Mouse (Mus musculus): Measurements from ENCODE around the gene Mars. TPM values are rescaled to one million over a fixed set of nuclear protein-coding genes. Genes with fewer than 3 reads are reported as not detected.
A peak's percentile ranks its signal among the peaks of the same experiment; 100 is the strongest.

The Mars gene
- polyA plus RNA-seq, 1 experiment from 2014 or later = 146 TPM

DNA sequence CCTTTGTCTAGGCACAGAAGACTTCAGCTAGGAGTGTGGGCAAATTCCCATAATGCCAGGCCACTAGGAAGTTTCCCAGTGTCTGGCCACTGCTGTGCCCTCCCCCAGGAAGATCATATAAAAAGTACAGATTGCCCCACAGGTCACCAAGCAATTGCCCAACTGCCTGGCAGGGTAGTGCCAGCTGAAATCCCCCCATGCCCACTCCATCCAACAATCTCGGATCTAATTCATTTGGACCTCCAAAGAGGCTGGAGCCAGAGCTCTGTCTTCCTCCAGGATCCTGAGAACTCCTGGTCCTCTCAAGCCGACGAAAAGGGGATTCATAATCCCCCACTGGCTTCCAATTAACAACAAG lies 23.7 kb downstream of the Mars start:
- Histone ChIP-seq H3K9me3 (no peaks in the 10 kb centered on the region), H3K27me3 (replicated peaks) (no peaks in the 10 kb centered on the region), H3K36me3 (peaks cover 45% of the 10 kb centered on the region), H3K4me2 (replicated peaks) (peak overlapping the region; percentile 88), H3K27ac (peak overlapping the region; percentile 86), H3K4me3 (peak overlapping the region; percentile 72), H3K9ac (peak overlapping the region; percentile 86), H3K4me1 (peaks cover 53% of the 10 kb centered on the region)
- ATAC-seq (ENCODE audit: low FRiP score, low read depth) = no peak
- 4% methylated on average over 3 of the region's 3 CpGs for WGBS

DNA sequence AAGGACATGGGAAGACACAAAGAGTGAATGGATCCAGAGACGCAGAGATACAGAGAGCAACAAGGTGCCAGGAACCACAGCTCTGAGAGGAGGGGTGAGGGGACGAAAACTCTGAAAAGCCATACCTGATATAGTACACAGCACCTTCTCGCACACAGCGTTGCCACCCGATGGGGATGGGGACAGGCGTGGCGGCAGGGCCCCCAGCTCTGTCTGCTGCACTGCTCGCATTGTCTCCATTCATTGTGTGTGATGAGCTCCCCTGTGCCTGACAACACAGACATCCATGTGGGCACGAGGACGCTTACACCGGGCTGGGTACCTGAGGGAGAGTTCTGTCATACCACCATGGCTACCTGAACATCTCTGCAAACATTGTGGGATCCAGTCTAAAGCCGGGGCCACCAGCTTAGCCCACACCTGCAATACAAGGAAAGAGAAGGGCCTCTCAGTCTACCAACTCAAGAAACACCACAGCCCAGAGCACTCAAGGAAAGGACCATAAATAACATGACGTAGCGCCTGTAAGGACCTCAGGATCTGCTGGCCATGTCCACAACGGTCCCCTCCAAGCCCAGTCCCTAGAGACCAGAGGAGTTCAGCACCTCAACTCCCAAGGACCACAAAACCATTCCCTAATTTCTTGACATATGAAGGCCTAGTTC lies 24.2 kb downstream of the Mars start:
- Histone ChIP-seq H3K4me3 (peak overlapping the region; percentile 72), H3K27me3 (replicated peaks) (no peaks in the 10 kb centered on the region), H3K36me3 (peaks cover 50% of the 10 kb centered on the region), H3K4me1 (peaks cover 51% of the 10 kb centered on the region), H3K27ac (no peak overlapping the region), H3K4me2 (replicated peaks) (peak overlapping the region; percentile 88), H3K9ac (peak overlapping the region; percentile 86), H3K9me3 (no peaks in the 10 kb centered on the region)
- 67% methylated on average over 15 of the region's 15 CpGs for WGBS
- ATAC-seq (ENCODE audit: low FRiP score, low read depth) = no peak

DNA sequence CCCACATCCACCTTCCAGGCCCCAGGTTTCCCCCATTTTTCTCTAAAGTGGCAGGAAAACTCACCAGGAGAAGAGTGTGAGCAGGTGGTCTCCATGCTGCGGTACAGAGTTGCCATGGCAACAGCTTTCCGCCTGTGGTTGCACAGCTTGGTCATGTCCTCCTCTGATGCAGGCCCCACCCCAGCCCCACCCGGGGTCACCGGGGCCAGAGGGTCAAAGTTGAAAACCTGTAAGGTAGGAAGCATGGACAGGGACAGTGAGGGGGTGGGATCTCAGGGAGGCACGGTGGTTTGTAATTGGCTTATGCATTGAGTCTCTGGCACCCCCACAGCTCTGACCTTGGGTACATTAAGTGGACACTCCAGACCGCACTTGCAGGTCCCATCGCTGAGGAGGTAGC lies 24.9 kb downstream of the Mars start:
- Histone ChIP-seq H3K27me3 (replicated peaks) (no peaks in the 10 kb centered on the region), H3K9ac (peak overlapping the region; percentile 86; the same call in 1 of the 2 replicates), H3K4me2 (replicated peaks) (peak overlapping the region; percentile 88), H3K36me3 (peaks cover 57% of the 10 kb centered on the region), H3K4me3 (peak overlapping the region; percentile 72; the same call in 1 of the 2 replicates), H3K4me1 (peaks cover 44% of the 10 kb centered on the region), H3K27ac (no peak overlapping the region), H3K9me3 (no peaks in the 10 kb centered on the region)
- ATAC-seq (ENCODE audit: low FRiP score, low read depth) = no peak
- whole genome bisulfite sequencing = 63% methylated on average over 7 of the region's 7 CpGs

DNA sequence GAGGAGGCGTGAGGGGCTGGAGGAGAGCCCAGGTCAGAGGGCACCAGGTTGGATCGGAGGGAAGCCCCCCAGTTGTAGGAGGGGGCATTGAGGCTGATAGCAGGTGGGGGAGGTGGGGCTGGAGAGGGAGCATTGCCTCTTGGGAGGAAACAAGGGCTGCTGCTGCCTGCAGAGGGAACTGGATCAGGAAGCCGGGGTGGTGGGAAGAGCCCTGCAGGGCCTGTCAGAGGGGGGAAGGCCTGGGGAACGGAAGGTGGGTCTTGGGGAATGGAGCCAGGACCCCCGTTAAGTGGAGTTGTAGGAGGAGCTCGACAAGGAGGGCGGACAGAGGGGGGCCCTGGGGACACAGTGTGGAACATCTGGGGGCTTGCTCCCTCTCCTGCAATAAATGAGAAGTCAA lies 25.4 kb downstream of the Mars start:
- Histone ChIP-seq H3K27ac (no peak overlapping the region), H3K9ac (peak overlapping the region; percentile 10), H3K9me3 (no peaks in the 10 kb centered on the region), H3K36me3 (peaks cover 63% of the 10 kb centered on the region), H3K4me3 (0 out of 2 replicates have a peak overlapping the region, but pooled peaks have one; percentile 72), H3K27me3 (replicated peaks) (no peaks in the 10 kb centered on the region), H3K4me1 (peaks cover 39% of the 10 kb centered on the region), H3K4me2 (replicated peaks) (peak overlapping the region; percentile 88)
- ATAC-seq (ENCODE audit: low FRiP score, low read depth) = no peak
- 67% methylated on average over 7 of the region's 7 CpGs for WGBS

DNA sequence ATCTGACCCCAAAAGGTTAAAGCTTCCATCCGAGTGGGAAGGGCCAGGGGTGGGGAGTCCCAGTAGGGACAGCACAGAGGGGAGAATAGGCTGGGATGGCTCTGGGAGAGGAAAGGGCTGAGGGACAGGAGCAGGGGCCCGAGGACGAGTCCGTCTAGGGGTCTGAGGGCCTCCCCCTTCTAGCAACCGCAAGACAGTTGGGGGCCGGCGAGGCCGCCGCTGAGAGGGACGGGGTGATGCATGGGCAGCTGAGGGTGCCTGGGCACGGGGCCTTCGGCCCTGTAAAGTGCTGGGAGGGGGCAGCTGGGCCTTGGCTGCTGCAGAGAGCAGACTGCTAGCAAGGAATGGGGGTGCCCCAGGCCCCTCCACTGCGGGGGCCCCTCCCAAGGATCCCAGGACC lies 25.9 kb downstream of the Mars start:
- Histone ChIP-seq H3K4me3 (no peak overlapping the region; the same call in 1 of the 2 replicates), H3K4me2 (replicated peaks) (peak overlapping the region; percentile 88; the same call in 1 of the 2 replicates), H3K36me3 (peaks cover 68% of the 10 kb centered on the region)

DNA sequence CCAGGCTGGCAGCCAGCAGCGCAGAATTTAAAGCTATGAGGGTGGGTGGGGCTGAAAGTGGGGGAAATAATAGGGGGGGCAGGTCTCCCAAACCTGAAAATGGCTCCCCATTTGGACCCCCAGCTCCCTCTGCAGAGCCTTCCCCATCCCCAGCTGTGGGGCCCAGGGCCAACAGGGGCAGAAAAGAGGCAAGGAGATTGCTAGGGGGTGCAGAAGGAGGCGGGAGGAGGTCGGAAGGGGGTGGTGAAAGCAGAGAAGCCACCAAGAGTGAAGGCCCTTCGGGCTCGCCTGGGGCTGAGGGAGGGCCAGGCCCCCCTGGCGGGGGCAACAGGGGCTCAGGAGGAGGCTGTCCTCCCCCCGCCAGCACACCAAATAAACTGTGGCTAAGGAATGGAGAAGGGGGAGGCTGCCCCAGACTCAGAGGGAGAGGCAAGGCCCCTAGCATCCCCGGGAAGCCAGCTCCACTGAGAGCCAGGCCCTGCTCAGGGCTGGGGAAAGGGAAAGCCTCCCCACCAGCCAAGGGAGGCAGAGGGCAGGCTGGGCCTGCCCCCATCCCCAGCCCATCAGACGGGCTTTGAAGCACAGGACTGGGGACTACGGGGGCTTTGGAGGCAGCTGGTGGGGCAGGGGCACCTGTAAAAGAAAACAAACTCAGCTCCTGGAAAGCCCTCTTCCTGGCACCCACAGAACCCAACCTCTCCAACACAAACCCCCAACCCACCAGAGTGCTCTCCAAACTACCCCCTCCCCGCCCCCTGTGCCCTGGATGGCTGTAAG lies 26.7 kb downstream of the Mars start:
- 0 out of 2 replicates have a peak overlapping the region, but pooled peaks have one; percentile 18 for H3K4me2 ChIP-seq (replicated peaks)
- 79% methylated on average over 11 of the region's 11 CpGs for WGBS
- peaks cover 74% of the 10 kb centered on the region for H3K36me3 ChIP-seq
- H3K4me1 ChIP-seq = peaks cover 38% of the 10 kb centered on the region
- H3K27me3 ChIP-seq (replicated peaks) = no peaks in the 10 kb centered on the region
- H3K27ac ChIP-seq = no peak overlapping the region
- ATAC-seq (ENCODE audit: low FRiP score, low read depth) = no peak
- H3K9ac ChIP-seq = peak overlapping the region; percentile 10; the same call in 1 of the 2 replicates
- H3K4me3 ChIP-seq = no peak overlapping the region
- no peaks in the 10 kb centered on the region for H3K9me3 ChIP-seq

More for the DNA sequence above, 25.9 kb downstream of the Mars start:
- Histone ChIP-seq H3K27ac (no peak overlapping the region), H3K9me3 (no peaks in the 10 kb centered on the region), H3K9ac (peak overlapping the region; percentile 10; the same call in 1 of the 2 replicates), H3K27me3 (replicated peaks) (no peaks in the 10 kb centered on the region), H3K4me1 (peaks cover 38% of the 10 kb centered on the region)
- 81% methylated on average over 13 of the region's 13 CpGs for WGBS
- no peak for ATAC-seq (ENCODE audit: low FRiP score, low read depth)

DNA sequence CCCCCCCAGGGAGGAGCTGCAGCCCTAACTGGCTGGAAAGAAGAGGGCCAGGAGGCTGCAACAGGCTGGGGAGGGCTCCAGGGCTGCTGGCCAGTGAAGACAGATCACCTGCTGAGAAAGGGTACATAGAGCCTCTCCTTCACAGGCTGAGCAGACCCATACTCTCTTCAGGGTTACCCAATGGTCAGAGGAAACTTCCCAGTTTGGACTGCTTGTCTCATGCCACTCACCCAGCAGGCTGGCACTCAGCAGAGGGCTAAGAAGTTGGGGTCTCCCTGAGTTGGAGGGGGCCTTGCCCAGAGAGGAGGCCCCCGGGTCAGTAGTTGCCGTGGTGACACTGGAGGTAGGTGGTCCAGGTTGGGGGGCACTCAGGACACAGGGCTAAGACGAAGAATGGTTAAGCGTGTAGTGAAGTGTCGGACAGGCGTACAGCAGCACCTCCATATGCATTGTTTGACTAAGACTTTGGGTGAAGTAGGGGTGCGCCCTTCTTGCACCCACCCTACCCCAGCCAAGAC lies 27.4 kb downstream of the Mars start:
- no peak overlapping the region for H3K9ac ChIP-seq
- H3K4me3 ChIP-seq = no peak overlapping the region
- H3K9me3 ChIP-seq = no peaks in the 10 kb centered on the region
- H3K36me3 ChIP-seq = peaks cover 77% of the 10 kb centered on the region
- no peaks in the 10 kb centered on the region for H3K27me3 ChIP-seq (replicated peaks)
- H3K4me2 ChIP-seq (replicated peaks) = no peak overlapping the region
- H3K27ac ChIP-seq = no peak overlapping the region
- WGBS = 92% methylated on average over 7 of the region's 7 CpGs
- H3K4me1 ChIP-seq = peaks cover 36% of the 10 kb centered on the region
- no peak for ATAC-seq (ENCODE audit: low FRiP score, low read depth)

DNA sequence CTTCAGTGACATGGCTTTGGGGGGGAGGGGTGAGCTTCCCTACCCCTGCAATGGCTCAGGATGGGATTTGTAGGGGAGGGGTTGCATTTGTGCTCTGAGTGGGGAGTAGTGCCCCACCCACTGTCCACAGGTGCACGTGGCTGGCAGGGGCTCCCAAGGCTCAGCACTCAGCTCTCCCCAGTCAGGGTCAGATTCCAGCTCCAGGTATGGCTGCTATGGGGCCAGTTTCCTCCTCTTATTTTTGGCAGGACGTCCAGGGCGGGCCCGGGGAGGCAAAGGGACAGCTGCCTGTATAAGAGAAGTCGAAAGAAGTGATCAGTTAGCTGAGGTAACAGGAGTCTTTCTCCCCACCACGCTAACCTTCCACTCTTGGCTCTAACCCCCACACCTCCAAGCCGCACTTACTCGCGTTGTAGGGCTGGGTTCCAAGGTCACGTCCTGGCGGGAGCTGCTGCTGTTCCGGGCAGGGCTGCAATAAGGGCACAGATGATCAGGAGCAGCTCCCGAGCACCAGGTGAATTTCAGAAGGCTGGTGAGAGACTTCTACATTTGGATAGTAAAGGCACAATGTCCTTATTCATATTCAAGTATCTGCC lies 28.9 kb downstream of the Mars start:
- no peak for ATAC-seq (ENCODE audit: low FRiP score, low read depth)
- 84% methylated on average over 13 of the region's 13 CpGs for WGBS
- H3K27me3 ChIP-seq (replicated peaks) = no peaks in the 10 kb centered on the region
- peaks cover 31% of the 10 kb centered on the region for H3K4me1 ChIP-seq
- no peak overlapping the region for H3K9ac ChIP-seq
- no peak overlapping the region for H3K4me3 ChIP-seq
- H3K27ac ChIP-seq = no peak overlapping the region
- no peak overlapping the region for H3K4me2 ChIP-seq (replicated peaks)
- peaks cover 92% of the 10 kb centered on the region for H3K36me3 ChIP-seq
- H3K9me3 ChIP-seq = no peaks in the 10 kb centered on the region

DNA sequence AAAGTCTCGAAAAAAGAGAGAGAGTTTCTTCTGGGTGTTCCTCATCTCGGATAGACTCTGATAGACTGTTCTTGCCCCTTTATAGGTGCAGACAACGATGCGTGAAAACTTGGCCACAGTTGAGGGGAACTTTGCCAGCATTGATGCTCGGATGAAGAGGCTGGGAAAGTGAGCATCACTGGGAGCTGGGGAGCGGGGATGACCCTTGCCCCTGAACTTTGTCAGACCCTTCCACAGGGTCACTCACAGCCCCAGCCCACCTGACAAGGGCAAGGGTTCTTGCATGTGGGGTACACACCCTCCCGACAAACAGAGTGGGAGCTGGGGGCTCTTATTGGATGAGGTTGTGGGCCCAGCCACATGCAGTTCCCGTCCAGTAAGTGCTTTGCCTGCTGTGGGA lies 30.3 kb downstream of the Mars start:
- no peak overlapping the region for H3K27ac ChIP-seq
- peaks cover 95% of the 10 kb centered on the region for H3K36me3 ChIP-seq
- 90% methylated on average over 8 of the region's 8 CpGs for WGBS
- no peak overlapping the region for H3K4me2 ChIP-seq (replicated peaks)
- H3K9me3 ChIP-seq = no peaks in the 10 kb centered on the region
- no peak overlapping the region for H3K9ac ChIP-seq
- no peak for ATAC-seq (ENCODE audit: low FRiP score, low read depth)
- no peaks in the 10 kb centered on the region for H3K27me3 ChIP-seq (replicated peaks)
- H3K4me1 ChIP-seq = peaks cover 17% of the 10 kb centered on the region
- no peak overlapping the region for H3K4me3 ChIP-seq

DNA sequence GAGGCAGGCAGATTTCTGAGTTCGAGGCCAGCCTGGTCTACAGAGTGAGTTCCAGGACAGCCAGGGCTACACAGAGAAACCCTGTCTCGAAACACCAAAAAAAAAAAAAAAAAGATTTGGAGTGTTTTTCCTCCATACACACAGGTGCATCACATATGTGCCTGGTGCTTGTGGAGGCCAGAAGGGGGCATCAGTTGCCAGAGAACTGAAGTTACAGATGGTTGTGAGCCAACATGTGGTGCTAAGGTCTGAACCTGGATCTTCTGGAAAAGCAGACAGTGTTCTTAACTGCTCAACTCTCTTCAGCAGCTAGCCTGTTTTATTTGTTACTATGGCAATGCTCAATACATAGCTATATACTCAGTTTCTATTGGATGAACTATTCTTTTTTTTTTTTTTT lies 31.9 kb downstream of the Mars start:
- H3K9ac ChIP-seq = no peak overlapping the region
- H3K4me3 ChIP-seq = no peak overlapping the region
- 0 out of 2 replicates have a peak, but pooled peaks cover 1% of the 10 kb centered on the region for H3K4me1 ChIP-seq
- no peak overlapping the region for H3K4me2 ChIP-seq (replicated peaks)
- no peaks in the 10 kb centered on the region for H3K27me3 ChIP-seq (replicated peaks)
- peaks cover 94% of the 10 kb centered on the region for H3K36me3 ChIP-seq
- 92% methylated on average over 2 of the region's 2 CpGs for WGBS
- H3K9me3 ChIP-seq = no peaks in the 10 kb centered on the region
- no peak for ATAC-seq (ENCODE audit: low FRiP score, low read depth)
- H3K27ac ChIP-seq = no peak overlapping the region

DNA sequence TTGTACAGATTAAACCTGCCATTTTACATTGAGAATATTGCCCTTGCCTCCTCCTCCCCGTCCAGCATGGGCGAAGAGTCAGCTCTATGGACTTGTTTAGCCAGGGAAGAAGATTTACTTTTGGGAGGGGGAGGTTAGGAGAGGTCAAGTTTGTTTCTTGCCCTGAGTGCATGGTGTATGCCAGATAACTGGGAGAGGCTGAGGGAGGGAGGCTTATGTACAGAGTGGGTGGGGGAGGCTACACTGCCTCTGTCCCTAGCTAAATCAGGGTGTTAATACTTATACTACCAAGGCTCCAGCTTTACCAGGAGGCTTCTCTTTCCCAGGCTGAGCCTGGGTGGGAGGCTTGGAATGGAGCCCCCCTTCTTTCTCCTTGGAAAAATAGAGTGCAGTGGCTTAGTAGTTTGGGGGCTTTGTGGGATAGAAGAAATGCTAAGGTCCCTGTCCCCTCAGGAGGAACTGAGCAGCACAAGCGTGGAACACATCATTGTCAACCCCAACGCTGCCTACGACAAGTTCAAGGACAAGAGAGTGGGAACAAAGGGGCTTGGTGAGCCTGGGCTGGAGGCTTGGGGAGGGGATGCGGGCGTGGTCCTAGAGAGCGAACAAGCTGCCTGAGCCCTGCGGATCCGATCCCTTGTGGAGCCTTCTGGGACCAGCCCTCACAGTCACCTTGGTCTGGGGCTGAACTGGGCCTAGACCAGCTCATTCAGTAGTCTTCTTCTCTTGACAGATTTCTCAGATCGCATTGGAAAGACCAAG lies 37.1 kb downstream of the Mars start:
- no peak overlapping the region for H3K4me3 ChIP-seq
- no peaks in the 10 kb centered on the region for H3K27me3 ChIP-seq (replicated peaks)
- H3K4me2 ChIP-seq (replicated peaks) = no peak overlapping the region
- peaks cover 95% of the 10 kb centered on the region for H3K36me3 ChIP-seq
- H3K27ac ChIP-seq = no peak overlapping the region
- ATAC-seq (ENCODE audit: low FRiP score, low read depth) = no peak
- 90% methylated on average over 11 of the region's 11 CpGs for WGBS
- H3K9ac ChIP-seq = no peak overlapping the region
- no peaks in the 10 kb centered on the region for H3K9me3 ChIP-seq
- peaks cover 3% of the 10 kb centered on the region for H3K4me1 ChIP-seq
